Mouse (Mus musculus): ENCODE measurements around the gene Arhgap15.

GRCm38 (mm10) chr2:44068906-44069305 is 320.3 kb downstream of the Arhgap15 start:
- TF ChIP-seq CTCF (IDR thresholded peaks at IDR 0.05; ENCODE audit: extremely low read depth, insufficient read depth, insufficient read length, insufficient replicate concordance) (no peak), POLR2A (IDR thresholded peaks at IDR 0.05; ENCODE audit: low read depth, low read length) (no peak)
